Mouse (Mus musculus): ENCODE measurements at regions not wholly inside any gene's neighbourhood (a gene's known extent, or its start where the extent isn't known, plus 50 kb on each side); places are given as distances from the start of the nearest gene placed in this dataset.

DNA sequence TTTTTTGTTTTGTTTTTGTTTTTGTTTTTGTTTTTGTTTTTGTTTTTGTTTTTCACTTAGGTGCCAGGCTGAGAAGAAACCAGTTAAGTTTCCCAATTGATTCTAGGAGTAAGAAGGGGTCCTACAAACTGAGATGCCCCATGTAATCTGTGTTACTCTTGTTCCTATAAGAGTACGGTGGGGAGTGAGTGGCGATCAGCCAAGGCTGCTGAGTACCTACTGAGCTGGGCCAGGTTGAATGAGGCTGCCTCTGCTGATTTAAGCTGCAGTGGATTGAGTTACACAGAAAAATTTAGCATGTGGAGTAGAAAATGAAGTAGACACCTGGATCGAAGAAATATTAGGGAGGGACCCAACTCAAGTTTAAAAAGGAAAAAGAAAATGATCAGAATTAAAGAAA is 494.7 kb downstream of the Ncam2 start:
- in situ Hi-C loops (cut with MboI, MseI) = loop anchor here (10.0 kb wide), 1 partner anchor 770 kb away; no protein-coding TSS in a partner anchor

DNA sequence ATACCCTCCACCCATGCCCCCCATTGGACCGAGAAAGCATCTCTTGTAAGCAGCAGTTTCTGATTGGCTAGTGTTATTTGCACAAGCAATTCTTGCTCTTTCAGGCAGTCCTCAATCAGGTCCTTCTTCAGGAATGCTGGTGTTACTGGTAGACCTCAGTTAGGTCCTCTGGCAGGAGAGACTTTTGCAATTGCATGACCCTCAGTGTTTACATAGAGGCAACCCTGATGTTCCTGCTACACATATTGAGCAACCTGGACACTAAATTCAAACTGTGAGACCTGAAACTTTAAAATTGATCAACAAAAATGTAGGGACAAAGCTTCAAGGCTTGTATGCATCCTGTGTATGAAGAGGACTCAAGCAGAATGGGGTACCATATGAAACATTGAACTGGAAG is 502.9 kb downstream of the Ncam2 start:
- in situ Hi-C loops (cut with MboI, MseI) = no loop called here

Data from T-helper 2 cell (primary cell).